Mouse (Mus musculus): Measurements from ENCODE around the gene Card14. TPM values are rescaled to one million over a fixed set of nuclear protein-coding genes. Genes with fewer than 3 reads are reported as not detected.

Card14 gene
- polyA plus RNA-seq, 1 experiment from 2014 or later: 0.23 TPM

GRCm38 (mm10) chr11:119392800-119393482, 85.4 kb downstream of the Card14 start, which contains the start of gene Rnf213:
Rnf213 (plus strand) TSS chr11:119393100.
- peaks cover 47% of the 10 kb centered on the region for H3K4me1 ChIP-seq
- peak within 1 kb of the TSS; percentile 61 for H3K9ac ChIP-seq
- peak within 1 kb of the TSS; percentile 81 for H3K27ac ChIP-seq
- no peaks in the 10 kb centered on the region for H3K36me3 ChIP-seq
- H3K9me3 ChIP-seq (replicated peaks): no peaks in the 10 kb centered on the region
- under 1% methylated on average over 19 of the region's 19 CpGs for WGBS
- peak within 1 kb of the TSS; percentile 70 for H3K4me3 ChIP-seq (replicated peaks)
- ATAC-seq (replicated peaks; ENCODE audit: low FRiP score): peak; percentile 43; the same call in 1 of the 2 replicates
- peaks cover 42% of the 10 kb centered on the region for H3K27me3 ChIP-seq
- peak within 1 kb of the TSS; percentile 98 for H3K4me2 ChIP-seq

GRCm38 (mm10) chr11:119393483-119393804, 85.9 kb downstream of the Card14 start:
- no peak for ATAC-seq (replicated peaks; ENCODE audit: low FRiP score)

GRCm38 (mm10) chr11:119394210-119394609, 86.6 kb downstream of the Card14 start:
- Histone ChIP-seq H3K36me3 (no peaks in the 10 kb centered on the region), H3K9me3 (replicated peaks) (no peaks in the 10 kb centered on the region), H3K4me2 (peak overlapping the region; percentile 98), H3K4me3 (replicated peaks) (peak overlapping the region; percentile 70), H3K27ac (no peak overlapping the region; the same call in 1 of the 2 replicates), H3K27me3 (peaks cover 29% of the 10 kb centered on the region), H3K9ac (no peak overlapping the region), H3K4me1 (peaks cover 47% of the 10 kb centered on the region)
- no peak for ATAC-seq (replicated peaks; ENCODE audit: low FRiP score)
- WGBS: 53% methylated on average over 6 of the region's 6 CpGs

More at GRCm38 (mm10) chr11:119393483-119393804, 85.9 kb downstream of the Card14 start:
- H3K4me2 ChIP-seq: peak overlapping the region; percentile 98
- H3K4me3 ChIP-seq (replicated peaks): peak overlapping the region; percentile 70
- H3K9ac ChIP-seq: peak overlapping the region; percentile 61
- peaks cover 37% of the 10 kb centered on the region for H3K27me3 ChIP-seq
- peaks cover 47% of the 10 kb centered on the region for H3K4me1 ChIP-seq
- H3K9me3 ChIP-seq (replicated peaks): no peaks in the 10 kb centered on the region
- WGBS: 26% methylated on average over 7 of the region's 7 CpGs
- no peaks in the 10 kb centered on the region for H3K36me3 ChIP-seq
- peak overlapping the region; percentile 81 for H3K27ac ChIP-seq

MicroRNAs within 50 kb of the gene (microRNA counts, 519-probe panel; counts per million panel counts)
- microRNA mmu-miR-1932: 31.7 counts per million

Small RNA genes within 50 kb of the gene (microRNA-seq; reads per million reads assigned to microRNA genes)
- gene Mir1932: not detected

Other genes starting within 250 kb of the Card14 start
- gene Cbx4, start 221.5 kb upstream of the Card14 start, polyA plus RNA-seq (2015; fragmentation: Nextera tagmentation; extraction: Ambion mirVana): 8.6 and 9.9 TPM in 2 replicates
- gene Tbc1d16, start 79.3 kb upstream of the Card14 start, polyA plus RNA-seq (2015; fragmentation: Nextera tagmentation; extraction: Ambion mirVana): 12.8 and 15.0 TPM in 2 replicates
- 4.6 and 6.5 TPM in 2 replicates for gene Ccdc40, start 79.2 kb upstream of the Card14 start, polyA plus RNA-seq (2015; fragmentation: Nextera tagmentation; extraction: Ambion mirVana)
- 53.9 and 64.8 TPM in 2 replicates for gene Gaa, start 39.9 kb upstream of the Card14 start, polyA plus RNA-seq (2015; fragmentation: Nextera tagmentation; extraction: Ambion mirVana)
- gene Eif4a3, start 7.7 kb upstream of the Card14 start, polyA plus RNA-seq (2015; fragmentation: Nextera tagmentation; extraction: Ambion mirVana): 383 and 393 TPM in 2 replicates
- 6.6 and 8.9 TPM in 2 replicates for gene Sgsh, start 47.8 kb downstream of the Card14 start, polyA plus RNA-seq (2015; fragmentation: Nextera tagmentation; extraction: Ambion mirVana)
- gene Slc26a11, start 47.8 kb downstream of the Card14 start, polyA plus RNA-seq (2015; fragmentation: Nextera tagmentation; extraction: Ambion mirVana): 8.7 and 10.8 TPM in 2 replicates
- gene Rnf213, start 85.3 kb downstream of the Card14 start, polyA plus RNA-seq (2015; fragmentation: Nextera tagmentation; extraction: Ambion mirVana): 5.3 and 5.8 TPM in 2 replicates
- 16.3 and 17.0 TPM in 2 replicates for gene Endov, start 183.6 kb downstream of the Card14 start, polyA plus RNA-seq (2015; fragmentation: Nextera tagmentation; extraction: Ambion mirVana)
- gene Nptx1, start 240.0 kb downstream of the Card14 start, polyA plus RNA-seq (2015; fragmentation: Nextera tagmentation; extraction: Ambion mirVana): 0.63 and 1.1 TPM in 2 replicates

Data from kidney, embryonic 15.5 days (tissue).